Mouse (Mus musculus) olfactory bulb, adult 2 months (tissue): Measurements from ENCODE around the gene Fgfr2. TPM values are rescaled to one million over a fixed set of nuclear protein-coding genes. Genes with fewer than 3 reads are reported as not detected.

Experiments used
- H3K27ac ChIP-seq: fragments of 200-500 bp; 2 replicates; pipeline ENCODE4 v1.5.1; 2012; ENCODE audit warnings: low read depth, low read length; ENCODE audit not compliant: insufficient read depth
- H3K4me1 ChIP-seq: fragments of 200-500 bp; 2 replicates; pipeline ENCODE4 v1.6.1; 2012; ENCODE audit warnings: low read length; ENCODE audit not compliant: control insufficient read depth, insufficient read depth
- H3K4me3 ChIP-seq: fragments of 200-500 bp; 2 replicates; pipeline ENCODE4 v1.5.1; 2012; ENCODE audit warnings: mild to moderate bottlenecking, low read depth, low read length, moderate library complexity; ENCODE audit not compliant: insufficient read depth
- CTCF ChIP-seq: fragments of 200-500 bp; IDR thresholded peaks from 2 replicates; pipeline ENCODE4 v1.5.1; 2012; ENCODE audit warnings: low read depth, mild to moderate bottlenecking, low read length, moderate library complexity; ENCODE audit not compliant: insufficient read depth
- POLR2A ChIP-seq: fragments of 200-500 bp; IDR thresholded peaks from 2 replicates; pipeline ENCODE4 v1.6.1; 2012; ENCODE audit warnings: mild to moderate bottlenecking, low read depth, low read length, moderate library complexity; ENCODE audit not compliant: insufficient read depth
- WGBS: fragments of 180-500 bp; shearing (Covaris S2); methylation state at CpG from one replicate; pipeline ENCODE4 v1.1.7; 2018; 5-methylcytosine and 5-hydroxymethylcytosine counted together
- polyA plus RNA-seq: library from polyadenylated mRNA; stranded (reverse); fragments of >200 nt; gene quantifications from 2 replicates; pipeline ENCODE4 v1.2.4, GENCODE M21; 2012; ENCODE audit warnings: low replicate concordance; ENCODE audit not compliant: missing spikeins, insufficient read depth, insufficient read length

The Fgfr2 gene
- polyA plus RNA-seq, 1 experiment: not detected

DNA sequence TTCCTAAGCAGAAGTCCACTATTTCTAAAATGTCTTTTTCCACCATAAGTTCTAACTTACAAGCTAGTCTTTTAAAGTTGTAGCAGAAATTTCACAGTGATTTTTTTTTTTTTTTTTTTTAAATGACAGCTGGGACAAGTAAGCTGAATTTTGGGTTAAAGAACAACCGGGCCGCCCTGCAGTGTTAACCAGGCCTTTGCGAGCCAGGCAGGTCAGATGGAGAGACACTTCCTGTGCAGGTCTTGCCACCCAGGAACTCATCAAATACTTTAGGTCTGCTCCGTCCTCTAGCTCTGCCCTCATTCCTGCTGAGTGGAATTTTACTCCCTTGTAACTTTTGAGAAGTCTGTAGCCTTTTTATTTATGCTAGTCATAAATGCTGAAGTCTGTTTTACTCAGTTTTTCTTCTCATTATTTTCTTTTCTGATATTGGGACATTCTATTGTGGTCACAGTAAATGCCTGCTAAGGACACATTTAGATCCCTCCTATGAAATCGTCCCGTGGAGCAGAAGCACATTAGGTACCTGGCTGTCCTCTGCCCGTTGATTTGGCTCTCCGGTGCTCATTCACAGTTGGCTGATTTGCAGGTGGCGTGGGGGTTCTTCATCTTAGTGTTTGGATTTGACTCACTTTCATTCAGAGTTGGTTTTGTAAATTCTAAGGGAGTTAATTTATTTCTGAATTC lies 2228.1 kb downstream of the Fgfr2 start:
- TF ChIP-seq CTCF: no peak
- TF ChIP-seq POLR2A: no peak
- 53% methylated on average over 9 of the region's 9 CpGs for WGBS
- peaks cover 8% of the 10 kb centered on the region for H3K4me1 ChIP-seq
- 0 out of 2 replicates have a peak overlapping the region, but pooled peaks have one; percentile 7 for H3K27ac ChIP-seq
- H3K4me3 ChIP-seq: no peak overlapping the region

DNA sequence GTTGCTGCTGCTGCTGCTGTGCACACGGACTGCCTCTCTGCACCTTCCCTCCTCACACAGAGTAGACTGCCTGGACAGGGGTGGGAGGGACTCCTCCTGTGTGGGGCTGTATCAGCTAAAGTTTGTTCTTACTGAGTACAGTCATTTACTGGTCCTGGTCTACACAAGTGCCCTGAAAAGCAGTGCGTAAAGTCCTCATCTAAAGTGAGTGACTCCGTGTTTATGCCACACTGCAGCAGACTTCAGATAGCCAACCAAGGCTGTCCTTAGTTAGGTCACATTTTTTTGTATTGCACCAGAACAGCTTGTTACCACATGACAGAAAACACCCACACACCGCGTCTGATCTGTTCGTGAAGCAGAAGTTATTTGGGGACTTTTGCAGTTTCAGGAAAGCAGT lies 2230.2 kb downstream of the Fgfr2 start:
- H3K27ac ChIP-seq: peak overlapping the region; percentile 54; the same call in 1 of the 2 replicates
- no peak overlapping the region for H3K4me3 ChIP-seq
- H3K4me1 ChIP-seq: peaks cover 11% of the 10 kb centered on the region
- TF ChIP-seq CTCF (no peak), POLR2A (no peak)
- WGBS: 27% methylated on average over 6 of the region's 6 CpGs

GRCm38 (mm10) chr7:130890871-130891270 lies 2232.3 kb downstream of the Fgfr2 start:
- Histone ChIP-seq H3K4me1 (peaks cover 14% of the 10 kb centered on the region), H3K27ac (no peak overlapping the region), H3K4me3 (no peak overlapping the region)
- TF ChIP-seq CTCF: no peak
- no peak for TF ChIP-seq POLR2A
- WGBS: 39% methylated on average over 2 of the region's 2 CpGs

- TF ChIP-seq CTCF (no peak), POLR2A (no peak)
- H3K27ac ChIP-seq: peak overlapping the region; percentile 83
- H3K4me3 ChIP-seq: no peak overlapping the region
- H3K4me1 ChIP-seq: peaks cover 12% of the 10 kb centered on the region
- 6% methylated on average over 3 of the region's 3 CpGs for WGBS
Measured at GRCm38 (mm10) chr7:130887946-130888345, 2235.2 kb downstream of the Fgfr2 start.

DNA sequence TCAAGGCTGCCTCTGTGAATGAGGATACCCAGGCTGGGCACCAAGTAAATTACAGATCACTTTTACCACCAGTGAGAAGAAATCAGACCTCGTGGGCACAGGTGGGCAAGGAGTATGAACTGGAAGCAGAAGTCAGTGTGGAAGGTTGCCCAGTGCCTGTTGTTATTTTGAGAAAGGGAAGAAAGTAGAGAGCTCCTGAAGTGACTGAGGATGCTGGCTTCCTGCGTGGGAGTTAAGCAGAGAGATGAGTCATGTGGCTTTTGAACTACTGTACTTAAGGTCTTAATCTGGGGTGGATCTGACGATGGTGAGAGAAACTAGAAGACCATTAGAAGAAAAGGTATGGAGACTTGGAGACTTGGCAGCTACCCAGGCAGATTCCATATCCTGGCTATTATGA lies 2236.9 kb downstream of the Fgfr2 start:
- Histone ChIP-seq H3K4me3 (no peak overlapping the region), H3K4me1 (peaks cover 6% of the 10 kb centered on the region), H3K27ac (peak overlapping the region; percentile 60; the same call in 1 of the 2 replicates)
- WGBS: 27% methylated on average over 3 of the region's 3 CpGs
- TF ChIP-seq POLR2A (no peak), CTCF (no peak)

- no peak overlapping the region for H3K27ac ChIP-seq
- 93% methylated on average over 2 of the region's 2 CpGs for WGBS
- H3K4me1 ChIP-seq: peaks cover 6% of the 10 kb centered on the region
- H3K4me3 ChIP-seq: no peak overlapping the region
- TF ChIP-seq CTCF (no peak), POLR2A (no peak)
Measured at GRCm38 (mm10) chr7:130884161-130884560, 2239.0 kb downstream of the Fgfr2 start.

- Histone ChIP-seq H3K4me3 (no peak overlapping the region), H3K4me1 (peaks cover 13% of the 10 kb centered on the region; the same call in 1 of the 2 replicates), H3K27ac (no peak overlapping the region)
- WGBS: 47% methylated on average over 3 of the region's 3 CpGs
- TF ChIP-seq CTCF (no peak), POLR2A (no peak)
Measured at GRCm38 (mm10) chr7:130867256-130867655, 2255.9 kb downstream of the Fgfr2 start.

DNA sequence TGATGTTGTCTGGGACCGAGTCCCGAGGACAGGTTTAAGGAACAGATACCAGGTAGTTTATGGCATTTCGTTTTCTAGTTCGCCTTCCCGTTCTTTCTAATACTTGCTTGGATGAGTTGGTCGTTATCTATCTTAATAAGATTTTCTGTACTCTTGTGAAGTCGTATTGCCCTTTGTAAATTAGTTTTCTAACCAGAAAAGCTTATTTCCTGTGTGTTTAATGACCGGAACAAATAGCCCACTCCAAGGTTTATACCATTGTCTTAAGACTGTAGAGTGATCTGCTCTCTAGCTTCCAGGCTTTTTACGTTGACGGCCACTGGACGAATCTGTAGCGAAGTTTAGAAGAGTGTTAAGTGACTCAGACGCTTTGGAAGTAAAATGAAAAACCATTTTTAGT lies 2256.5 kb downstream of the Fgfr2 start:
- H3K4me3 ChIP-seq: peak overlapping the region; percentile 65
- no peak for TF ChIP-seq POLR2A
- no peak for TF ChIP-seq CTCF
- peak overlapping the region; percentile 82 for H3K27ac ChIP-seq
- H3K4me1 ChIP-seq: peaks cover 18% of the 10 kb centered on the region
- 6% methylated on average over 13 of the region's 13 CpGs for WGBS
